Comparison of ENCODE assay signal across 13 mouse cellular contexts in genomic region chr14:79030715-79031114, GRCm38 (mm10).
DNase-seq lines count a peak whose midpoint lies in the region; ATAC-seq and TF ChIP-seq lines count a peak whose summit lies in the region.
"Had no signal": no experiment of that assay in that cellular context is flagged by ENCODE, and none has a peak within 500 bp of the region (broad histone marks: within the 10 kb centered on the region; RNA-seq: fewer than 3 reads in every experiment).

No protein-coding gene starts in this region.

- no peak overlapping the region for H3K27ac ChIP-seq in gastrocnemius, adult 2 months
- H3K27ac ChIP-seq: forebrain, embryonic 13.5 days; hindbrain, embryonic 15.5 days; limb, embryonic 10.5 days; macrophage had no signal

- intact Hi-C loops in gastrocnemius, adult 2 months (cut with DNase I): loop anchor here (5.0 kb wide), 1 partner anchor 77 kb away; no protein-coding TSS in a partner anchor

- peak; percentile 31 for TF ChIP-seq CTCF in gastrocnemius, adult 2 months (IDR thresholded peaks at IDR 0.05)

- peak; percentile 40 for ATAC-seq in activated CD4-positive, CD25-positive, alpha-beta regulatory T cell, adult 4 months
- ATAC-seq: forebrain, embryonic 13.5 days had no signal

- H3K4me3 ChIP-seq in gastrocnemius, adult 2 months: no peak overlapping the region
- H3K4me3 ChIP-seq: forebrain, embryonic 13.5 days; heart, embryonic 12.5 days; hindbrain, embryonic 15.5 days; limb, embryonic 10.5 days had no signal

- no peak for DNase-seq in gastrocnemius, adult 2 months
- no peak for DNase-seq in gastrocnemius, postnatal 25 days
- DNase-seq in lung, postnatal 36 days: peak; percentile 33
- DNase-seq in lung, adult 18-20 months: no peak
- DNase-seq in thymus, postnatal 14 days: peak; percentile 17
- DNase-seq in spleen, postnatal 4 days (ENCODE audit: low spot score in 2 of 2): no peak
- DNase-seq in layer of hippocampus, adult 18-20 months (ENCODE audit: low spot score in 2 of 2): no peak

Comparison
In these comparisons a context has a peak if more than half of its experiments do, and no peak if none do; other contexts are left out.
1. DNase-seq: peak in lung, postnatal 36 days (single experiment) and thymus, postnatal 14 days (single experiment); none in gastrocnemius, adult 2 months (single experiment), gastrocnemius, postnatal 25 days (single experiment), lung, adult 18-20 months (0 of 2), spleen, postnatal 4 days (0 of 2) and layer of hippocampus, adult 18-20 months (0 of 2).